Mouse (Mus musculus) midbrain, embryonic 14.5 days (tissue): ENCODE measurements at regions not wholly inside any gene's neighbourhood (a gene's known extent, or its start where the extent isn't known, plus 50 kb on each side); places are given as distances from the start of the nearest gene placed in this dataset.

Experiments
- ATAC-seq: fragments of 200-750 bp; cut with Nextera tagmentation; 2 replicates; pipeline ENCODE4 v1.8.0; 2017; ENCODE audit warnings: moderate number of reproducible peaks, moderate library complexity; ENCODE audit not compliant: low FRiP score, low TSS enrichment
- DNase-seq: peaks from one replicate; pipeline ENCODE4 v3.0.0-alpha.2; 2015
- H3K27ac ChIP-seq: fragments of 300-500 bp; sonication (generic); replicated peaks from 2 replicates; pipeline ENCODE4 v1.5.1; 2014; ENCODE audit warnings: mild to moderate bottlenecking, low read depth, low read length, moderate library complexity
- H3K27me3 ChIP-seq: fragments of 300-500 bp; sonication (generic); 2 replicates; pipeline ENCODE4 v1.6.1; 2014; ENCODE audit warnings: low read length, control low read depth, mixed read lengths; ENCODE audit not compliant: control insufficient read depth, insufficient read depth
- H3K36me3 ChIP-seq: fragments of 300-500 bp; sonication (generic); 2 replicates; pipeline ENCODE4 v1.6.1; 2014; ENCODE audit warnings: low read length, control low read depth; ENCODE audit not compliant: control insufficient read depth, insufficient read depth
- H3K4me1 ChIP-seq: fragments of 300-500 bp; sonication (generic); 2 replicates; pipeline ENCODE4 v1.6.1; 2014; ENCODE audit warnings: mild to moderate bottlenecking, antibody characterized with exemption, low read length, control low read depth; ENCODE audit not compliant: control insufficient read depth, insufficient read depth
- H3K4me2 ChIP-seq: fragments of 300-500 bp; sonication (generic); 2 replicates; pipeline ENCODE4 v1.6.1; 2014; ENCODE audit warnings: mild to moderate bottlenecking, low read length, moderate library complexity
- H3K4me3 ChIP-seq: fragments of 300-500 bp; sonication (generic); replicated peaks from 2 replicates; pipeline ENCODE4 v1.5.1; 2014; ENCODE audit warnings: low read depth, low read length
- H3K9ac ChIP-seq: fragments of 300-500 bp; sonication (generic); replicated peaks from 2 replicates; pipeline ENCODE4 v1.6.1; 2014; ENCODE audit warnings: mild to moderate bottlenecking, low read length, moderate library complexity
- H3K9me3 ChIP-seq: fragments of 300-500 bp; sonication (generic); 2 replicates; pipeline ENCODE4 v1.6.1; 2016; ENCODE audit warnings: low read length, control low read depth, mixed read lengths; ENCODE audit not compliant: control insufficient read depth
- WGBS: fragments of 180-500 bp; shearing (Covaris S2); extraction: QIAGEN DNeasy Blood & Tissue Kit; methylation state at CpG from one replicate; pipeline ENCODE4 v1.1.7; 2014; 5-methylcytosine and 5-hydroxymethylcytosine counted together

DNA sequence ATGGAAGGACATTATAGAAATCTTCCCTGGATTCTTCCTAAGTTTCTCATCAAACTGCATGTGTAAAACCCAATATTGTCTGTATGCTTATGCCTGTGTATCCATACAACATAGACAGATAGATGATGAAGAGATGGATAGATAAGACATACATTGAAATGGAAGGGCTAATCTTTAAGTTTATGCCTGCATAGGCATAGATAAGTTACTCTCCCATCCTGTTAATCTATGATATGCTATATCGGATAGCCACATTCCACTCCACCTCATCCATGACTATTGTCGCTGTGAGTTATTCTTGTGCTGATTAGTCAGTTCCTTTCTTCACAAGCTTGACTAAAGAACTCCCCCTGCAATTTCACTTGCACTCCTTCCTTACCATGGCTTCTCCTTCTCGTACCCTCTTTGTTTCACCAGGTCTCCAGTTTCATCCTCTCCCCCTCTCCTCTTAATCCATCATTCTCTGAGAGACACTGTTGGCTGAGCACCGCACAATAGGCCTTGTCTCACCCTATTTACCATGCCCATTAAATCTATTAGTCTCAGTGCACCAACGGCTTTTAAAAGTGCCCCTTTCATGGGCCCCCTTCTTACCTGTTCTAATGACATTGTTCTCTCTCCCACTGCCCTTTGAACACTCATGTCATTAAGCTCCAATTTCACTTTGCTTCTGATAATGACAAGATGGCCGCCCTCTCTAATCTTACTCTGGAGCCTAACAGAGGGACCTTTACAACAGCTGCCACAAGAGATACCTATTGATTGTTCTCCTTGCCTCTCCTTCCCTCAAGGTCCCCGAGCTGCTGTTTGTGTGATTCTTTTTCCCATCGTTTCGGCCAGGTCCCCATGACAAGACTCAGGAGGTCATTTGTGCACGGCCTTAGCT is 399.1 kb upstream of the Acvr2a start:
- no peak for ATAC-seq
- Histone ChIP-seq H3K4me1 (no peaks in the 10 kb centered on the region), H3K4me2 (no peak overlapping the region), H3K36me3 (no peaks in the 10 kb centered on the region), H3K27me3 (no peaks in the 10 kb centered on the region), H3K27ac (no peak overlapping the region), H3K4me3 (no peak overlapping the region), H3K9ac (no peak overlapping the region), H3K9me3 (no peaks in the 10 kb centered on the region)
- no peak for DNase-seq
- WGBS, result 18% methylated on average over 10 of the region's 10 CpGs

DNA sequence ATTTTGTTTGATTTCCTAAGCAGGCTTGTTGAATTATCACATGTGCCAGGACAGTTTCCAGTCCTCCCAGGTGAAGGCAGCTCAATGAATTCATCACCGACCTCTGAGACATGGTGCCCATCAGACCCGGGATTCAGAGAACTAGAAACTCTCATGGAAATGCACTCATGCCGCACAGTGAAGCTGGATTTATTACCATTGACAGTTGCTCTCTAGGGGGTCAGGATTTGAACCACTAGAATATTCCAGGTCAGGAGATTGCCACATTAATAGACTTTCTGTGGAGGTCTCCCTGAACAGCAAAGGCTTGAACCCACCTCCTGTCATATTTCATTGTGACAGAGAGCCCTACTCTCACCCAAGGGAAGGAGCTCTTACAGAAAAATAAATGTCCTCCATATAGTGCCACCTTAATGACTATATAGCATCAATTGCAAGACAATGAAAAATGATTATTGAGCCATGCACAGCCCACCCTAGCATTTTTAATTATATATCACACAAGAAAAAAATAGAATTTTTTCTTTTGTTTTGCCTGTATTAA is 397.6 kb upstream of the Acvr2a start:
- no peaks in the 10 kb centered on the region for H3K4me1 ChIP-seq
- no peak overlapping the region for H3K4me3 ChIP-seq
- DNase-seq, result peak; percentile 34
- no peak overlapping the region for H3K4me2 ChIP-seq
- H3K9ac ChIP-seq, result no peak overlapping the region
- no peaks in the 10 kb centered on the region for H3K36me3 ChIP-seq
- ATAC-seq, result 0 out of 2 replicates have a peak, but pooled peaks have one; percentile 34
- 37% methylated on average over 3 of the region's 3 CpGs for WGBS
- no peaks in the 10 kb centered on the region for H3K9me3 ChIP-seq
- H3K27ac ChIP-seq, result no peak overlapping the region
- no peaks in the 10 kb centered on the region for H3K27me3 ChIP-seq

DNA sequence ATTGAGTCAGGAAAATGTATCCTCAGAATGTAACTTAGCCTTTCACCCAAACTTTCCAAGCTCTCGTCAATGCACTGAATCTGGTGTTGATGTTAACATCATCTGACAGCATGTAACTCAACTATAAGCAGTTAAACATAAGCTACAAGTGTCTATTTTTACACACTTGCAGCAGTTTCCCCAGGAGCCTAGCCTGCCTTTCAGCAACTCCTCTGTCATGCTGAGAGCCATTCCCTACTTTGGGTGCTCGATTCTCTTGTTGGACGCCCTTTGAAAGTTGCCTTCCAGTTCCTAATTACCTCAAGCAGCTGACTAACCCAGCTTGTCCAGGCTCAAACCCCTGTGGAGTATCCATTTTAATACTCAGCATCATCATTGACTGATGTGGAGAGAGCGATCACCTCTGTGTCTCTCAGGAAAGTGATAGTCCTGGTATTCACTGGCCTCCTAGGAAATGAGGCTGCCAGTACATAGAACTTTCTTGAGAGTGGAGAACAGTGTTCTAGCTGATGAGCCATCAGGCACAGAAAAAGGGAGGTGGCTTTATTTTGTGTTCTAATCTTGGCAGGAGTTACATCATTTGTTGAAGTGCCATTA is 396.8 kb upstream of the Acvr2a start:
- H3K4me2 ChIP-seq, result no peak overlapping the region
- H3K9ac ChIP-seq, result no peak overlapping the region
- no peak overlapping the region for H3K27ac ChIP-seq
- ATAC-seq (no peak), DNase-seq (no peak)
- no peaks in the 10 kb centered on the region for H3K9me3 ChIP-seq
- no peaks in the 10 kb centered on the region for H3K27me3 ChIP-seq
- no peaks in the 10 kb centered on the region for H3K36me3 ChIP-seq
- no peaks in the 10 kb centered on the region for H3K4me1 ChIP-seq
- WGBS, result 37% methylated on average over 4 of the region's 4 CpGs
- no peak overlapping the region for H3K4me3 ChIP-seq

DNA sequence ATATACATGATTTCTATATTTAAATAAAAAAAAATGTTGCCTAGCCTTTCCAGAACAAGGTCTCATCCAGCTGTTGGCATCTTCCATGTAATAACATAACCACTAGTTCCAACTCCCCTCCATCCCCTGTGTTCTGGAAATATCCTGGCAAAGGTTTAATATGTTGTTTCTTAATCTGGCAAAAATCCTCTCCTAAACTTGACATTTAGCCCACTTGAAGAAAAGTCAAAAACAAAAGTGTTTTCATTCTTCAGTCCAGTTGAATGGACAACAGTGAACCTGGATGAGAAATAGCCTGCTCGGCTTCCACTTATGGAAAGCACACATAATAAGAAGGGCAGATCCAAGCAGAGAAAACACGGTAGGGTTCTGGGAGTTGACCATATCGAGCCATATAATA is 393.1 kb upstream of the Acvr2a start:
- H3K36me3 ChIP-seq, result no peaks in the 10 kb centered on the region
- H3K27me3 ChIP-seq, result no peaks in the 10 kb centered on the region
- 91% methylated on average over 3 of the region's 3 CpGs for whole genome bisulfite sequencing
- no peaks in the 10 kb centered on the region for H3K9me3 ChIP-seq
- no peak overlapping the region for H3K4me3 ChIP-seq
- no peak overlapping the region for H3K4me2 ChIP-seq
- no peak overlapping the region for H3K27ac ChIP-seq
- DNase-seq, result no peak
- H3K4me1 ChIP-seq, result peaks cover 26% of the 10 kb centered on the region
- ATAC-seq, result no peak
- H3K9ac ChIP-seq, result no peak overlapping the region

DNA sequence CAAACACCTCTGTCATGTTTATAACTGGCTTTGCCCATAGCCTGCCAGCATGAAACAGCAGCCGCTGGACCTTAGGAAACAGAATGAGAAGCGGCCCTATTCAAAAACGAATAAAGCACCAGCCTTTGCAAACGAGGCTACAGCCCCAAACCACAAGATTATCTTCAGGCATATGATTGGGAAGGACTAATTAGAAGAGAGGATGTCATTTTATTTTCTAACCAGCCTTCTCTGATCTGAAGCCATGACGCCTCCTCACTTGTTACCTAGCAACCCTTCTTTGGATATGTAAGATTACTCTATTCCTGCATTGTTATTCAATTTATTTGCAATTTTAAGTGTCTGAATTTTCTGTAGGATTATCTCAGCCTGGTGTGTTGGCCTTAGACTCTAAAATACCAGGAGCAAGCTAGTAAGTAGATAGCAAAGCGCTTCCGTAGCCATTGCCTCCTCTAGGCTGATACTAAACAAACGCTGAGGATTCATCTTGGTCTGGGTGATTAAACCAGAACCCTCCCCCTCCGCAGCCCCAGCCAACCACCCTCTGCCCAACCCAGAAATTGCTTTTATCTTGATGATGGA is 390.0 kb upstream of the Acvr2a start:
- peak; percentile 76 for DNase-seq
- no peak overlapping the region for H3K4me3 ChIP-seq
- H3K36me3 ChIP-seq, result no peaks in the 10 kb centered on the region
- 4% methylated on average over 9 of the region's 9 CpGs for WGBS
- H3K9ac ChIP-seq, result no peak overlapping the region; the same call in 1 of the 2 replicates
- peak overlapping the region; percentile 82 for H3K27ac ChIP-seq
- no peaks in the 10 kb centered on the region for H3K9me3 ChIP-seq
- peak; percentile 65 for ATAC-seq
- peaks cover 31% of the 10 kb centered on the region for H3K4me1 ChIP-seq
- H3K27me3 ChIP-seq, result no peaks in the 10 kb centered on the region
- H3K4me2 ChIP-seq, result peak overlapping the region; percentile 38

DNA sequence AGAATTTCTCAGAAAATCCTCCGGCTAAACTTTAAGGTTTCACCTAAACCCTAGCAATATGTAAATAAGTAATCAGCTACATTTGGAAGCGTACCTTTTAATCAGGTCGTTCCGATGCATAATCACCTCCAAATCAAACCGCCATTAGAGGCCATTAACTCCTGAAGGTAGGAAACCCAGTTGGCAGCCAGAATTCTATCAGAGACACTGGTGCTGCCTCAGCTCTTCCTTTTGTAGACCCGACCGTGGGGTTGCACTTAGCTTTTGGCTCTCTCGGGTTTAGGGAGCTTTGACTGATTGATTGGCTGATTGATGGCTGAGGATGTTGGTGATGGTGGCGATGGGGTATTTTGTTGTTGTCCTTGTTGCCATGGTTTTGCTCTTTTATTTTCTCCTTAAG is 389.3 kb upstream of the Acvr2a start:
- Histone ChIP-seq H3K9ac (no peak overlapping the region), H3K27me3 (no peaks in the 10 kb centered on the region), H3K36me3 (no peaks in the 10 kb centered on the region), H3K4me1 (peaks cover 31% of the 10 kb centered on the region), H3K4me3 (no peak overlapping the region), H3K27ac (peak overlapping the region; percentile 82), H3K4me2 (peak overlapping the region; percentile 38), H3K9me3 (no peaks in the 10 kb centered on the region)
- WGBS, result 12% methylated on average over 9 of the region's 9 CpGs
- DNase-seq (peak; percentile 40), ATAC-seq (no peak)

DNA sequence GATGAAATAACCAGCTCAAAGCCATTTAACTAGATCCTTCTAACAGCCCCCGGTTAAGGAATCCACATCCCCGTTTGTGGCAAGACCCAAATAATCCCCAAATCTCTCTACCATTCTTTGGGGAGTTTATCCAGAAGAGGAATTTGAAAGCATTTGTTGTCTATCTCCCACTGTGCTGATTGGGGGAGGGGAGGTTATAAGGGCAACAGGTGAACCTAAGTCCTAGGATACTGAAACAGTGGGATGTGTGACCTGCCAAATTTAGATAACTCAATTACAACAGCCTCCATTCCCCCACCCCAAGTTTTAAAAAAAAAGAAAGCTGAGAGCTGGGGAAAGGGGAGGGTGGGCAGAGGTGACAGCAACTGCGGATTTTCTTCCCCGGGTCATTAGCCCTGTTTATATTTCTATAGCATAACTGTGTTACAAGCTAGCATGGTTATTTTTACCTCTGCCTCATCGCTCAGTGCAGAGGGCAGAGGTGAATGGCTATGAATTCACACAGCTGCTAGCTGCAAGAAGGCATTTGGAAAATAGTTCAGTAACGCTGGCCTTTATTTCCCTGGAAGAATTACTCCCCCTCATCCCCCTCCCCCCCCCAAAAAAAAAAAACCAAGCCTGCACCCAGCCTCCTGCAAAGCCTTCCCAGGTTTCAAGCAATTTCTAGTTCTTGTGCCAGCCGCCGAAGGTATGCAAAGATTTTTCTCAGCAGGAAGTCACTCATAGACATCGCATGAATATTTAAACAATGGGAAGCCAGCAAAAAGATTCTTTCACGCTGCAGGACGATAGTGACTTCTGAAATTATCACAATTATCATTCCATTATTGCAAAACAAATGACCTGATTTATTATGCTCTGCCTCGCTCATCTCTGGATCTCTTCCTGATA is 388.5 kb upstream of the Acvr2a start:
- Histone ChIP-seq H3K27me3 (no peaks in the 10 kb centered on the region), H3K4me2 (peak overlapping the region; percentile 10; the same call in 1 of the 2 replicates), H3K36me3 (no peaks in the 10 kb centered on the region), H3K4me3 (no peak overlapping the region), H3K27ac (peak overlapping the region; percentile 45; the same call in 1 of the 2 replicates), H3K4me1 (peaks cover 31% of the 10 kb centered on the region), H3K9me3 (no peaks in the 10 kb centered on the region), H3K9ac (0 out of 2 replicates have a peak overlapping the region, but pooled peaks have one; percentile 23)
- ATAC-seq (0 out of 2 replicates have a peak, but pooled peaks have one; percentile 10), DNase-seq (peak; percentile 52)
- WGBS, result 9% methylated on average over 12 of the region's 12 CpGs

DNA sequence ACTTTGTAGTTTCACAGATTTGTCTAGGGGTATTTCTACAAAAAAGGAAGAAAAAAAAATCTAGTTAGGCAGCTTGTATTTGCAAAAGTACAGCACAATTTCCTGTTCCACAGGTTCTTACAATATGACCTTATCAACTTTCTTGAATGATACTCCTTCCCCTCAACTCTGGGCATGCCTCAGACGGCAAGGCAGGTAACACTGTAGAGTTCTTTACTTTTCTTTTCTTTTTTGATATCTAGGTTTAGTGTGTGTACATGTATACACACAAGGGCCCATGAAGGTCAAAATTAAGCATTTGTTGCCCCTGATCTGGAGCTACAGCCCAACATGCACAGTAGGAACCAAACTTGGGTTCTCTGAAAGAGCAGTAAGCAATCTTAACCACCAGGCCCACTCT is 381.4 kb upstream of the Acvr2a start:
- 91% methylated on average over 1 of the region's 1 CpGs for WGBS
- H3K4me3 ChIP-seq, result no peak overlapping the region
- H3K9ac ChIP-seq, result no peak overlapping the region
- no peaks in the 10 kb centered on the region for H3K36me3 ChIP-seq
- H3K27ac ChIP-seq, result no peak overlapping the region
- DNase-seq, result no peak
- H3K4me1 ChIP-seq, result no peaks in the 10 kb centered on the region
- no peaks in the 10 kb centered on the region for H3K27me3 ChIP-seq
- no peak overlapping the region for H3K4me2 ChIP-seq
- no peak for ATAC-seq
- no peaks in the 10 kb centered on the region for H3K9me3 ChIP-seq
